Mouse (Mus musculus) stomach, postnatal 0 days (tissue): ENCODE results near the gene Ykt6.

Experiments used
- CTCF ChIP-seq: IDR thresholded peaks from 2 replicates; pipeline ENCODE4 v1.5.1; 2016; ENCODE audit warnings: antibody characterized with exemption, low read depth, mild to moderate bottlenecking, moderate library complexity
- EP300 ChIP-seq: optimal IDR thresholded peaks from 2 replicates; pipeline ENCODE3; 2016; ENCODE audit warnings: antibody characterized with exemption

DNA sequence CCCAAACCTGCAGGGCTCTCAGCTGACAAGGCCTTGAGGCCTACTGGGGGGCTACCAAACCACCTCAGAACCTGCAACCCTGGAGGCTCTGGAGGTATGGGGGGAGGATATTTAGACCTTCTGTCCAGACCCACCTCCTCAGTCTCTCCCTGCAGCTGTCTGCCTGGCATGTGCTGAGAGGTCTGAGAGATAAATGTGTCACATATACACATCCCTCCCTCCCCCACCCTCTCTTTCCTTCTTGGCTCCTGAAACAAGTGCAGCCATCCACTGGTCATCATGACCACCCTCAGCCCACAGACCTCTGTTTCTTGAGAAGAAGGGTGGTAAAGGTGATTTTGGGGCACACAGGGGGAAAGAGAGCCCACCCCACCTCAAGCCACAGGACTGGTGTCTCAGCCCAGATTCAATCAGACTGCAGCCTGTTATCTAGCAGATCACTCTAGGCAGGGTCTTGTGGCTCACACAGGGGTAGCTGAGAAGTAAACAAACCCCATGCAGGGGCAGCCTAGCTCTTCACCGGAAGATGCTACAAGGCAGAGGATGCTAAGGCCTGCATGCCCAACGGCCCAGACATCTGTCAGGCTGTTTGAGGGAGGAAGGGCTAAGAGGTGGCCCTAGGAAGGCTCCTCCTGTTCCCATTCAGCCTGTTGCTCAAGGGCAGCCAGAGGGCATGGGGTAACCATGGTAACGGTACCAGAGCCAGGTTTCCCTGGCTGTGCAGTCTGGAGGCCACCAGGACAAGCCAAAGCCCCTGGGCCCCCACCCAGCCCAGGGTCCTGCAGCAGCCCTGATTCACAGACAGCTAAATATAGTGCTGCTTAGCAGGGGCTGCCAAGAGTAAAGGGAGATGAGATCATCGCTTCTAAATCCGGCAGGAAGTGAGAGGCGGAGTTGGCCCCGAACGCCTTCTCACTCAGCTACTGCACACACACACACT is 44.6 kb downstream of the Ykt6 start:
- TF ChIP-seq CTCF, result no peak
- no peak for TF ChIP-seq EP300
